Mouse (Mus musculus): ENCODE results near the gene Pax3. TPM values are rescaled to one million over a fixed set of nuclear protein-coding genes. Genes with fewer than 3 reads are reported as not detected.

Pax3 gene
- polyA plus RNA-seq, 1 experiment from 2014 or later = 49.2 TPM

DNA sequence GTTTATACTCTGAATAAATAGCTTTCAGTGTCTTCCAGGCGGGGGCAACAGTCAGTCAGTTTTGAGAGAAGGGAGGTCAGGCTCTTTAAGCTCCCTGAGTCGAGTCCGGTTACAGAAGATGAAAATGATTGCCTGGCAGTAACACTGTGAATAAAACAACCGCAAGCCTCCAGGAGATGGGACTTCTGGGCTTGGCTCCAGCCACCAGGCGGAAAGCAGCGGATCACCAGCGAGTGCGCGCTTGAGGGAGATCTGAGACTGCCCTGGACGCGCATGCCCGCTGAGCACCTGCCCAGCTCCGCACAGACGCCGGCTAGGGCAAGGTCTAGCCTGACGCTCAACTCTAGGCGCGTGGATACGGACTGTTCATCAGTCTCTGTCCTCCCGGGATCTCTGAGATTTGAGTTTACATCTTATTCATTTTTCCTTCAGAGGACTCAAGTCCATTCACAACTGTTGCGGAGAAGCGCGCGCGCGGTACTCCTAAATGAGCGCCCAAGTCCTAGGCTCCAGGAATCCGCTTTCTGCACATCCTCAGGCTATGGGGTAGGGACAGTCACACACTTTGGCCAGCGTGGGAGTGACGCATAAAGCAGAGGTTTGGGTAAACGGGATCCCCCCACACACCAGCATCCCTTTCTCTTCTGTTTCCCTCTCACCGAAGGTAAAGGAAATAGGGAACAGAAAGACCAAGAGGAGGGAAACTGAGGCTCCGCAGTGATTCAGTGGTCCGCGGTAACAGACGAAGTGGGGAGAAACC, 19.0 kb upstream of the Pax3 start:
- peak overlapping the region; percentile 95 for H3K4me2 ChIP-seq (replicated peaks; ENCODE audit: low read depth, low read length)
- H3K9me3 ChIP-seq (ENCODE audit: control insufficient read depth, low read length) = no peaks in the 10 kb centered on the region
- H3K36me3 ChIP-seq (ENCODE audit: control insufficient read depth, insufficient read depth, low read length) = no peaks in the 10 kb centered on the region
- H3K27ac ChIP-seq (ENCODE audit: low read depth, low read length) = no peak overlapping the region
- H3K9ac ChIP-seq (ENCODE audit: low read depth, low read length) = no peak overlapping the region
- peak overlapping the region; percentile 47 for H3K4me3 ChIP-seq (ENCODE audit: low read depth, low read length)
- H3K27me3 ChIP-seq (ENCODE audit: control insufficient read depth, insufficient read depth, low read length) = peaks cover 82% of the 10 kb centered on the region
- WGBS = under 1% methylated on average over 36 of the region's 36 CpGs
- DNase-seq (ENCODE audit: low spot score) (peak; percentile 76), ATAC-seq (ENCODE audit: low FRiP score) (peak; percentile 67)
- H3K4me1 ChIP-seq (replicated peaks; ENCODE audit: control insufficient read depth, insufficient read depth, low read length) = peaks cover 12% of the 10 kb centered on the region; the same call in 1 of the 2 replicates

- H3K27me3 ChIP-seq (ENCODE audit: control insufficient read depth, insufficient read depth, low read length) = peaks cover 87% of the 10 kb centered on the region
- H3K4me1 ChIP-seq (replicated peaks; ENCODE audit: control insufficient read depth, insufficient read depth, low read length) = peaks cover under 1% of the 10 kb centered on the region; the same call in 1 of the 2 replicates
- DNase-seq (ENCODE audit: low spot score) (no peak), ATAC-seq (ENCODE audit: low FRiP score) (no peak)
- 3% methylated on average over 5 of the region's 5 CpGs for WGBS
- H3K27ac ChIP-seq (ENCODE audit: low read depth, low read length) = no peak overlapping the region
- H3K4me3 ChIP-seq (ENCODE audit: low read depth, low read length) = no peak overlapping the region
- no peak overlapping the region for H3K4me2 ChIP-seq (replicated peaks; ENCODE audit: low read depth, low read length)
- H3K9ac ChIP-seq (ENCODE audit: low read depth, low read length) = no peak overlapping the region
- H3K9me3 ChIP-seq (ENCODE audit: control insufficient read depth, low read length) = no peaks in the 10 kb centered on the region
- H3K36me3 ChIP-seq (ENCODE audit: control insufficient read depth, insufficient read depth, low read length) = no peaks in the 10 kb centered on the region
Measured at GRCm38 (mm10) chr1:78211041-78211440, 14.1 kb upstream of the Pax3 start.

DNA sequence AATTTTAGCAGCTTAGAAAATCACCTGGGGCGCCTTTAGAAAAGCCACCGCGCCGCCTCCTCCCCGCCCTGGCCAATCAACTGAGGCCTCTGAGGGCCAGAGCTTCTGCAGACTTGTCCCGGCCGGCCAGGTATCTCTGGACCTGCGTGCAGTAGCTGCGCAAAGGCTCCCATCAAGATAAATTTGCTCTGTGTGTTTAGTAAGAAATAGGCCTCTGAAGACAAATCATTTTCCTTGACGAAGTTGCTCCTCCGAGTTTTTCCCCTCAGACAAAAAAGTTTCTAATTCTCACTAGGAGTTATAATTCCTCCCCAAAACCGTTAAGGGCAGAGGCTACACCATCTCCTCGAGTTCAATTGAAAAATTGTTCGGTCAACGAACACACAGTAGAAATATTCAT, 13.6 kb upstream of the Pax3 start:
- H3K9me3 ChIP-seq (ENCODE audit: control insufficient read depth, low read length) = no peaks in the 10 kb centered on the region
- no peak overlapping the region for H3K27ac ChIP-seq (ENCODE audit: low read depth, low read length)
- no peak overlapping the region for H3K4me2 ChIP-seq (replicated peaks; ENCODE audit: low read depth, low read length)
- H3K4me3 ChIP-seq (ENCODE audit: low read depth, low read length) = no peak overlapping the region
- ATAC-seq (ENCODE audit: low FRiP score) (no peak), DNase-seq (ENCODE audit: low spot score) (peak; percentile 47)
- peaks cover 87% of the 10 kb centered on the region for H3K27me3 ChIP-seq (ENCODE audit: control insufficient read depth, insufficient read depth, low read length)
- no peak overlapping the region for H3K9ac ChIP-seq (ENCODE audit: low read depth, low read length)
- no peaks in the 10 kb centered on the region for H3K36me3 ChIP-seq (ENCODE audit: control insufficient read depth, insufficient read depth, low read length)
- WGBS = 1% methylated on average over 15 of the region's 15 CpGs
- H3K4me1 ChIP-seq (replicated peaks; ENCODE audit: control insufficient read depth, insufficient read depth, low read length) = no peaks in the 10 kb centered on the region

GRCm38 (mm10) chr1:78208281-78208814, 11.4 kb upstream of the Pax3 start:
- ATAC-seq (ENCODE audit: low FRiP score) = no peak
- WGBS = 5% methylated on average over 9 of the region's 9 CpGs
- no peaks in the 10 kb centered on the region for H3K4me1 ChIP-seq (replicated peaks; ENCODE audit: control insufficient read depth, insufficient read depth, low read length)
- DNase-seq (ENCODE audit: low spot score) = peak; percentile 38
- H3K36me3 ChIP-seq (ENCODE audit: control insufficient read depth, insufficient read depth, low read length) = no peaks in the 10 kb centered on the region
- peaks cover 92% of the 10 kb centered on the region for H3K27me3 ChIP-seq (ENCODE audit: control insufficient read depth, insufficient read depth, low read length)
- no peak overlapping the region for H3K4me3 ChIP-seq (ENCODE audit: low read depth, low read length)
- no peak overlapping the region for H3K9ac ChIP-seq (ENCODE audit: low read depth, low read length)
- H3K27ac ChIP-seq (ENCODE audit: low read depth, low read length) = no peak overlapping the region
- no peaks in the 10 kb centered on the region for H3K9me3 ChIP-seq (ENCODE audit: control insufficient read depth, low read length)
- no peak overlapping the region for H3K4me2 ChIP-seq (replicated peaks; ENCODE audit: low read depth, low read length)

DNA sequence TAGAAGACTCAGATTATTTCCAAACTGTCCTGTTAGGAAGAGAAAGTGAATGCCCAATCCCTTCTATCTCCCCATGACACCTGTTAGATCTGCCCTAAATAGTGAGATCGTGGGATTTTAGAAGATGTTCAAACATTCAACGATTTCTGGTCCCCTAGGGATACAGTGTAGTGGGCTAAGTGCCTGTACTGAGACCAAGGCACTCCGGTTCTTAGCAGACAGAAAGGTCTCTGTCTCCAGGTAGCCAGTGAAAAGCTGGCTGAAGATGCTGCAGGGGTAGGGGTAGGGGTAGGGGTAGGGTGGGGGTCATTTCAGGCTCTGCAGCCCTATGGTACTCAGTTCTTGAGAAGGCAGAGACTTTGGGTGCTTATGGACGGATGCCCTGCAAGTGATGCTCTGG, 7.4 kb upstream of the Pax3 start:
- no peaks in the 10 kb centered on the region for H3K36me3 ChIP-seq (ENCODE audit: control insufficient read depth, insufficient read depth, low read length)
- H3K9me3 ChIP-seq (ENCODE audit: control insufficient read depth, low read length) = no peaks in the 10 kb centered on the region
- ATAC-seq (ENCODE audit: low FRiP score) = no peak
- DNase-seq (ENCODE audit: low spot score) = no peak
- H3K4me3 ChIP-seq (ENCODE audit: low read depth, low read length) = peak overlapping the region; percentile 33
- no peak overlapping the region for H3K9ac ChIP-seq (ENCODE audit: low read depth, low read length)
- H3K27me3 ChIP-seq (ENCODE audit: control insufficient read depth, insufficient read depth, low read length) = peaks cover 83% of the 10 kb centered on the region
- peak overlapping the region; percentile 55 for H3K4me2 ChIP-seq (replicated peaks; ENCODE audit: low read depth, low read length)
- 23% methylated on average over 4 of the region's 4 CpGs for WGBS
- H3K27ac ChIP-seq (ENCODE audit: low read depth, low read length) = no peak overlapping the region
- peaks cover 3% of the 10 kb centered on the region; the same call in 1 of the 2 replicates for H3K4me1 ChIP-seq (replicated peaks; ENCODE audit: control insufficient read depth, insufficient read depth, low read length)

DNA sequence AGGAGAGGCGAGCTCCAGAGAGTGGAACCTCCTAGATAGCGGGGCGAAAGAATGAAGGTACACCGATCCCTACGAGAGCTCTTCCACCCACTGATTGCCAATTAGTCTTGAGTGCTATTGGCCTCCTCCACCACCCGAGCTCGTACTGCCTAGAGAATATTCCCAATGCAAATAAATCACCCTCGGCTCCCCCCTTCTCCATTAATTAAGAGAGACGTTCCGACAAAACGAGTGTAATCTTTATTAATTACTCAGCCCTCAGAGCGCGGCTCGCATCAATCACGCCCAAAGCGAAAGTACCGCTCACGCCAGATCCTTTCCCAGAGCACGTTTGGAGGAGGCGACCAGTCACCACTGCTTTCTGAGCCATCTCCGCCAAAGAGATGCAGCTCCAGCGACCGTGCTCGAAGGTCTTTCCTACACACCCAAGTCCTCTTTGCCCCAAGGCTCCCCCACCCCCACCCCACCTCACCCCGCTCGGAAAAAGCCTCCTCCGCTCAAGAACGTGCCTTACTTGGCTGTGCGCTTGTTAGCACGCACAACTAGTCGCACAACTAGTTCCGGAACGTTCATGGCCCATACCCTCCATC, 6.8 kb upstream of the Pax3 start:
- DNase-seq (ENCODE audit: low spot score) (peak; percentile 72), ATAC-seq (ENCODE audit: low FRiP score) (peak; percentile 72)
- Histone ChIP-seq H3K27me3 (ENCODE audit: control insufficient read depth, insufficient read depth, low read length) (peaks cover 83% of the 10 kb centered on the region), H3K27ac (ENCODE audit: low read depth, low read length) (peak overlapping the region; percentile 45; the same call in 1 of the 2 replicates), H3K4me2 (replicated peaks; ENCODE audit: low read depth, low read length) (peak overlapping the region; percentile 55), H3K9ac (ENCODE audit: low read depth, low read length) (peak overlapping the region; percentile 54), H3K36me3 (ENCODE audit: control insufficient read depth, insufficient read depth, low read length) (no peaks in the 10 kb centered on the region), H3K4me1 (replicated peaks; ENCODE audit: control insufficient read depth, insufficient read depth, low read length) (peaks cover 7% of the 10 kb centered on the region; the same call in 1 of the 2 replicates), H3K4me3 (ENCODE audit: low read depth, low read length) (peak overlapping the region; percentile 33), H3K9me3 (ENCODE audit: control insufficient read depth, low read length) (no peaks in the 10 kb centered on the region)
- under 1% methylated on average over 33 of the region's 33 CpGs for WGBS

DNA sequence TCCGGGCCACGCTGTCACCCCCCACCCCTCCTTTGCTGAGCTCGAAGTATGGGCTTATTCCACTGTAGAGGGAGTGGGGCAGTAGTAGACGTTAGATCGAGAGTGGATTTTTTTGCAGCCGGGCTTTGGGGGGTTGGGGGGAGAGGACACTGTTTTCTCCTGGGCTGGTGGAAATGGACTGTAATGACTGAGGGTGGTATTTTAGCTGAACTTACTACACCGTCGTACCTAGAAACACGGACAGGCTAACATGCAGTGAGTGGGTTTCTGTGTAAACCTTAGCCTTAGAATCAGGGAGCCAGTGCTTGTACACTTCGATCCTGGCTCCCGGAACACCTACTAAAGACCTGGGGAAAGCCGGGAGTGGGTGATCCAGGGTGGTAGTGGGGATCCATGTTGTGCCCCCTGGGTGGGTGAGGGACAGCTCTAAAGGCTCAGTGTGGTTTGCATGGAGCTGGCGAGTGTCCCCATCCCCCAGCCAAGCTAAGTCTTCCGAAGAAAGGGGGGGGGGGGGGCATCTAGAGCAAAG, 6.2 kb upstream of the Pax3 start:
- peak overlapping the region; percentile 33 for H3K4me3 ChIP-seq (ENCODE audit: low read depth, low read length)
- ATAC-seq (ENCODE audit: low FRiP score) (peak; percentile 52), DNase-seq (ENCODE audit: low spot score) (peak; percentile 60)
- 1% methylated on average over 14 of the region's 14 CpGs for WGBS
- peaks cover 82% of the 10 kb centered on the region for H3K27me3 ChIP-seq (ENCODE audit: control insufficient read depth, insufficient read depth, low read length)
- H3K36me3 ChIP-seq (ENCODE audit: control insufficient read depth, insufficient read depth, low read length) = no peaks in the 10 kb centered on the region
- no peaks in the 10 kb centered on the region for H3K9me3 ChIP-seq (ENCODE audit: control insufficient read depth, low read length)
- H3K4me1 ChIP-seq (replicated peaks; ENCODE audit: control insufficient read depth, insufficient read depth, low read length) = peaks cover 7% of the 10 kb centered on the region; the same call in 1 of the 2 replicates
- peak overlapping the region; percentile 45; the same call in 1 of the 2 replicates for H3K27ac ChIP-seq (ENCODE audit: low read depth, low read length)
- H3K9ac ChIP-seq (ENCODE audit: low read depth, low read length) = peak overlapping the region; percentile 54
- peak overlapping the region; percentile 55 for H3K4me2 ChIP-seq (replicated peaks; ENCODE audit: low read depth, low read length)

GRCm38 (mm10) chr1:78202466-78203085, 5.6 kb upstream of the Pax3 start:
- H3K4me2 ChIP-seq (replicated peaks; ENCODE audit: low read depth, low read length) = peak overlapping the region; percentile 55
- peak overlapping the region; percentile 54 for H3K9ac ChIP-seq (ENCODE audit: low read depth, low read length)
- no peaks in the 10 kb centered on the region for H3K9me3 ChIP-seq (ENCODE audit: control insufficient read depth, low read length)
- ATAC-seq (ENCODE audit: low FRiP score) (no peak), DNase-seq (ENCODE audit: low spot score) (peak; percentile 68)
- no peaks in the 10 kb centered on the region for H3K36me3 ChIP-seq (ENCODE audit: control insufficient read depth, insufficient read depth, low read length)
- H3K4me3 ChIP-seq (ENCODE audit: low read depth, low read length) = peak overlapping the region; percentile 33
- peaks cover 78% of the 10 kb centered on the region for H3K27me3 ChIP-seq (ENCODE audit: control insufficient read depth, insufficient read depth, low read length)
- peaks cover 7% of the 10 kb centered on the region; the same call in 1 of the 2 replicates for H3K4me1 ChIP-seq (replicated peaks; ENCODE audit: control insufficient read depth, insufficient read depth, low read length)
- WGBS = under 1% methylated on average over 23 of the region's 23 CpGs
- H3K27ac ChIP-seq (ENCODE audit: low read depth, low read length) = 0 out of 2 replicates have a peak overlapping the region, but pooled peaks have one; percentile 45

Measured in hindbrain, embryonic 11.5 days (tissue).